22 mouse cellular contexts compared by ENCODE assay signal in genomic region chrX:158451792-158452191, GRCm38 (mm10).
A peak's percentile ranks its signal among the peaks of the same experiment; 100 is the strongest.
DNase-seq lines count a peak whose midpoint lies in the region; ATAC-seq and TF ChIP-seq lines count a peak whose summit lies in the region.
"Had no signal": no experiment of that assay in that cellular context is flagged by ENCODE, and none has a peak within 500 bp of the region (broad histone marks: within the 10 kb centered on the region; RNA-seq: fewer than 3 reads in every experiment).

No protein-coding gene starts in this region.

- no peaks in the 10 kb centered on the region for H3K9me3 ChIP-seq in hindbrain, embryonic 14.5 days (ENCODE audit: control insufficient read depth, low read length)
- no peaks in the 10 kb centered on the region for H3K9me3 ChIP-seq in forebrain, embryonic 10.5 days
- H3K9me3 ChIP-seq: G1E had no signal

- no peaks in the 10 kb centered on the region for H3K27me3 ChIP-seq in hindbrain, embryonic 14.5 days (ENCODE audit: control insufficient read depth, insufficient read depth, low read length)
- no peaks in the 10 kb centered on the region for H3K27me3 ChIP-seq in heart, adult 2 months (ENCODE audit: control insufficient read depth, insufficient read depth, low read length)
- no peaks in the 10 kb centered on the region for H3K27me3 ChIP-seq in forebrain, embryonic 10.5 days (ENCODE audit: poor library complexity, severe bottlenecking)
- H3K27me3 ChIP-seq: CH12.LX had no signal

- TF ChIP-seq CTCF in heart, adult 2 months (IDR thresholded peaks at IDR 0.05), result no peak

- H3K27ac ChIP-seq in hindbrain, embryonic 14.5 days, result no peak overlapping the region
- H3K27ac ChIP-seq in heart, adult 2 months, result no peak overlapping the region
- H3K27ac ChIP-seq in forebrain, embryonic 10.5 days, result no peak overlapping the region

- H3K36me3 ChIP-seq in hindbrain, embryonic 14.5 days (replicated peaks; ENCODE audit: control insufficient read depth, insufficient read depth), result no peaks in the 10 kb centered on the region
- H3K36me3 ChIP-seq in heart, adult 2 months (ENCODE audit: control insufficient read depth, insufficient read depth, low read length), result no peaks in the 10 kb centered on the region
- no peaks in the 10 kb centered on the region for H3K36me3 ChIP-seq in forebrain, embryonic 10.5 days (replicated peaks)
- H3K36me3 ChIP-seq: G1E had no signal

- no peak overlapping the region for H3K4me2 ChIP-seq in hindbrain, embryonic 14.5 days (replicated peaks)

- ATAC-seq in common myeloid progenitor, adult 5-6 weeks (replicated peaks; ENCODE audit: low read depth, poor library complexity, severe bottlenecking), result 0 out of 2 replicates have a peak, but pooled peaks have one; percentile 39
- ATAC-seq in granulocyte monocyte progenitor cell, adult 5-6 weeks (replicated peaks; ENCODE audit: poor library complexity, severe bottlenecking), result peak; percentile 52
- peak; percentile 54 for ATAC-seq in megakaryocyte, adult 5-6 weeks (ENCODE audit: poor library complexity, severe bottlenecking)
- 0 out of 2 replicates have a peak, but pooled peaks have one; percentile 37 for ATAC-seq in megakaryocyte progenitor cell, adult 5-6 weeks (replicated peaks; ENCODE audit: poor library complexity)
- no peak for ATAC-seq in hindbrain, embryonic 14.5 days (ENCODE audit: low FRiP score)
- no peak for ATAC-seq in megakaryocyte-erythroid progenitor cell, adult 5-6 weeks (replicated peaks; ENCODE audit: low FRiP score, low TSS enrichment, poor library complexity, severe bottlenecking)
- ATAC-seq: activated CD4-positive, CD25-positive, alpha-beta regulatory T cell, adult 4 months; CD4-positive, CD25-positive, alpha-beta regulatory T cell, adult 4 months; Patski had no signal

- no peak for DNase-seq in hindbrain, embryonic 14.5 days (ENCODE audit: low spot score)
- DNase-seq in heart, adult 2 months, result no peak
- DNase-seq in forebrain, embryonic 10.5 days (ENCODE audit: extremely low spot score, low spot score), result no peak
- DNase-seq: adrenal gland, adult 2 months; adrenal gland, adult 8-10 months; adrenal gland, postnatal 10 days; adrenal gland, postnatal 14 days; adrenal gland, postnatal 25 days; adrenal gland, postnatal 36 days; B cell, adult 2 months; cerebellum, adult 11 months; cerebellum, adult 11-12 months had no signal

- intact Hi-C loops in heart, adult 2 months (cut with DNase I), result no loop called here

- no peaks in the 10 kb centered on the region for H3K4me1 ChIP-seq in hindbrain, embryonic 14.5 days (replicated peaks; ENCODE audit: control insufficient read depth, insufficient read depth, low read length)
- no peaks in the 10 kb centered on the region for H3K4me1 ChIP-seq in heart, adult 2 months (ENCODE audit: control insufficient read depth, insufficient read depth, low read length)
- H3K4me1 ChIP-seq in forebrain, embryonic 10.5 days, result no peaks in the 10 kb centered on the region

- no peak for TF ChIP-seq POLR2A in heart, adult 2 months (IDR thresholded peaks at IDR 0.05; ENCODE audit: insufficient read depth, low read depth, low read length)

- H3K4me3 ChIP-seq in hindbrain, embryonic 14.5 days (replicated peaks; ENCODE audit: low read length), result no peak overlapping the region
- H3K4me3 ChIP-seq in heart, adult 2 months, result no peak overlapping the region
- no peak overlapping the region for H3K4me3 ChIP-seq in forebrain, embryonic 10.5 days

- no peak for TF ChIP-seq EP300 in heart, adult 2 months (IDR thresholded peaks at IDR 0.05; ENCODE audit: insufficient read depth, low read depth, low read length)

- no peaks in the 10 kb centered on the region for H3K79me2 ChIP-seq in heart, adult 2 months (replicated peaks; ENCODE audit: control insufficient read depth, insufficient read depth, low read length)

- no peak overlapping the region for H3K9ac ChIP-seq in hindbrain, embryonic 14.5 days
- H3K9ac ChIP-seq in heart, adult 2 months (ENCODE audit: low read depth, low read length), result no peak overlapping the region

- WGBS in hindbrain, embryonic 14.5 days, result 83% methylated on average over 2 of the region's 2 CpGs
- 63% methylated on average over 2 of the region's 2 CpGs for WGBS in heart, adult 2 months
- WGBS in forebrain, embryonic 10.5 days, result 80% methylated on average over 2 of the region's 2 CpGs

Comparison
In these comparisons a context has a peak if more than half of its experiments do, and no peak if none do; other contexts are left out.
1. ATAC-seq: peak in common myeloid progenitor, adult 5-6 weeks (single experiment), granulocyte monocyte progenitor cell, adult 5-6 weeks (single experiment), megakaryocyte, adult 5-6 weeks (single experiment) and megakaryocyte progenitor cell, adult 5-6 weeks (single experiment); none in hindbrain, embryonic 14.5 days (single experiment) and megakaryocyte-erythroid progenitor cell, adult 5-6 weeks (single experiment).